Mouse (Mus musculus) limb, embryonic 12.5 days (tissue): ENCODE data around the gene Ano6. TPM values are rescaled to one million over a fixed set of nuclear protein-coding genes. Genes with fewer than 3 reads are reported as not detected.
A peak's percentile ranks its signal among the peaks of the same experiment; 100 is the strongest.

Experiments
- ATAC-seq: fragments of 200-750 bp; cut with Nextera tagmentation; 2 replicates; pipeline ENCODE4 v1.8.0; 2017; ENCODE audit warnings: low read depth, moderate TSS enrichment; ENCODE audit not compliant: insufficient number of reproducible peaks, insufficient read depth, low FRiP score, low TSS enrichment
- H3K27ac ChIP-seq: fragments of 300-500 bp; sonication (generic); 2 replicates; pipeline ENCODE4 v1.5.1; 2016; ENCODE audit warnings: mild to moderate bottlenecking, moderate library complexity
- H3K27me3 ChIP-seq: fragments of 300-500 bp; sonication (generic); 2 replicates; pipeline ENCODE4 v1.6.1; 2016; ENCODE audit warnings: mild to moderate bottlenecking, moderate library complexity
- H3K36me3 ChIP-seq: fragments of 300-500 bp; sonication (generic); 2 replicates; pipeline ENCODE4 v1.6.1; 2016; ENCODE audit warnings: mild to moderate bottlenecking, moderate library complexity
- H3K4me1 ChIP-seq: fragments of 300-500 bp; sonication (generic); replicated peaks from 2 replicates; pipeline ENCODE4 v1.6.1; 2016
- H3K4me2 ChIP-seq: fragments of 300-500 bp; sonication (generic); 2 replicates; pipeline ENCODE4 v1.6.1; 2016; ENCODE audit warnings: mild to moderate bottlenecking, moderate library complexity
- H3K4me3 ChIP-seq: fragments of 300-500 bp; sonication (generic); replicated peaks from 2 replicates; pipeline ENCODE4 v1.5.1; 2016; ENCODE audit warnings: mild to moderate bottlenecking
- H3K9ac ChIP-seq: fragments of 300-500 bp; sonication (generic); replicated peaks from 2 replicates; pipeline ENCODE4 v1.6.1; 2016; ENCODE audit warnings: mild to moderate bottlenecking, moderate library complexity
- H3K9me3 ChIP-seq: fragments of 300-500 bp; sonication (generic); 2 replicates; pipeline ENCODE4 v1.6.1; 2016; ENCODE audit warnings: mild to moderate bottlenecking, moderate library complexity
- WGBS: fragments of 180-500 bp; shearing (Covaris S2); methylation state at CpG from one replicate; pipeline ENCODE4 v1.1.7; 2016; 5-methylcytosine and 5-hydroxymethylcytosine counted together
- polyA plus RNA-seq: library from polyadenylated mRNA; unstranded; fragments of >200 nt; fragmentation: Nextera tagmentation; extraction: Ambion mirVana; gene quantifications from 2 replicates; pipeline ENCODE4 v1.2.1, GENCODE M21; 2016

Gene Ano6
- 47.3 and 51.6 TPM in 2 replicates for polyA plus RNA-seq

DNA sequence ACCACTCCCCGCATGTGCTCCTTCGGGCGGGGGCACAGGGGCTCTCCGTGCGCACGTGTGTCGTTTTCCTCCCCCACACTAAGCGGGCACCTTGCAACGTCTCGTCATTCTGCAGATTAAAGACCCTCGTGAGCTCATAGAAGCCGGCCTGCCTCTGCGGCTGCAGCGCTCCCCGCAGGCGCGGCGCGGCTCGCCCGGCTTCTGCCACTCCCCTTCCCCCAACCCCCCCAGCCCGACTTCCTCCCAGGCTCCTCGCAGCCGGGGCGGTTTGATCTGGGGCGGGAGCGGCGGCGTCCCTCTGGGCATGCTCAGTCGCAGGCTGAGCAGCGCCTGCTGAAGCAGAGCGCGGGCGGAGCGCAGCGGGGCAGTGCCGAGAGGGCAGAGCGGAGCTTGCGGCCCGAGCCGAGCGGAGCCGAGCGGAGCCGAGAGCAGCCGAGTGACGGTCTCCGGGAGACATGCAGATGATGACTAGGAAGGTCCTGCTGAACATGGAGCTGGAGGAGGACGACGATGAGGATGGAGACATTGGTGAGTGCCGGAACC lies at the start of gene Ano6:
TSS of gene Ano6 (plus strand) at position 315 of the 543 bp plus-strand sequence.
- peaks cover 22% of the 10 kb centered on the region for H3K4me1 ChIP-seq
- H3K9me3 ChIP-seq = no peaks in the 10 kb centered on the region
- peak within 1 kb of the TSS; percentile 85 for H3K27ac ChIP-seq
- peak within 1 kb of the TSS; percentile 85 for H3K4me3 ChIP-seq
- peak; percentile 96 for ATAC-seq
- under 1% methylated on average over 51 of the region's 51 CpGs for WGBS
- H3K4me2 ChIP-seq = peak within 1 kb of the TSS; percentile 68
- peak within 1 kb of the TSS; percentile 87 for H3K9ac ChIP-seq
- H3K27me3 ChIP-seq = peaks cover 4% of the 10 kb centered on the region; the same call in 1 of the 2 replicates
- peaks cover 7% of the 10 kb centered on the region; the same call in 1 of the 2 replicates for H3K36me3 ChIP-seq

DNA sequence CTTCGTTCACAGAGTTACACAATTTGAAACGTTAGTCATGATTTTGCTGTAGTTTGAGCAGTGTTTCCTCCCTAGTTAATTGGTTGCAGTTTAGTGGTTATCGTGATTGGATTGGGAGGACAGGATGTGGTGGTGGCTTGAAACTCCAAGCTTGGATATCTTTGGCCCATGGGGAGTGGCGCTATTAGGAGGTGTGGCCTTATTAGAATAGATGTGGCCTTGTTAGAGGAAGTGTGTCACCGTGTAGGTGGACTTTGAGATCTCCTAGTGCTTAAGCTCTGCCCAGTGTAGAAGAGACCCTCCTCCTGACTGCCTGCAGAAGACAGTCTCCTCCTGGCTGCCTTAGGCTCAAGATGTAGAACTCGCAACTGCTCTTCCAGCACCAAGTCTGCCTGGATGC lies 47.7 kb upstream of the Ano6 start:
- no peak overlapping the region for H3K27ac ChIP-seq
- no peaks in the 10 kb centered on the region for H3K27me3 ChIP-seq
- H3K4me3 ChIP-seq = no peak overlapping the region
- no peak for ATAC-seq
- no peaks in the 10 kb centered on the region for H3K4me1 ChIP-seq
- no peak overlapping the region for H3K4me2 ChIP-seq
- H3K9ac ChIP-seq = no peak overlapping the region
- WGBS = 87% methylated on average over 6 of the region's 6 CpGs
- H3K36me3 ChIP-seq = no peaks in the 10 kb centered on the region
- H3K9me3 ChIP-seq = no peaks in the 10 kb centered on the region

DNA sequence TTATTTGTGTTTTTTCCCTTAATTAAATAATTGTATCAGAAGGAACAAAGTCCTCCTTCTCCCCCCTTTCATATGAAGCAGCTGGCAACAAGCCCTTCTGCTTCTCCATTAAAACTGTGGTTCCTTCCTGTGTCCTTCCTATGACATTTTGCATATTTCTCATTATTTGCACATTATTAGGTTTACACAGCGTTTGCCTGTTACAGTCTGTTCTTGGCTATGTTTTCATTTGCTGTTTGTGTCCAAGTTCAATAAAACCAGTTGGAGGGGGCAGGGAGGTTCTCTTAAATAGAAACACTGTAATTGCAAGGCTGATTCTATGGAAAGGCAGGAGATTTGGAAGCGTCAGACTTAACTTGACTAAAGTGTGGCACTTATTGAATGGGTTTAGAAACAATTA lies 46.8 kb upstream of the Ano6 start:
- Histone ChIP-seq H3K4me2 (no peak overlapping the region), H3K36me3 (no peaks in the 10 kb centered on the region), H3K9me3 (no peaks in the 10 kb centered on the region), H3K4me3 (no peak overlapping the region), H3K9ac (no peak overlapping the region), H3K27ac (no peak overlapping the region), H3K4me1 (no peaks in the 10 kb centered on the region), H3K27me3 (no peaks in the 10 kb centered on the region)
- WGBS = 69% methylated on average over 2 of the region's 2 CpGs
- no peak for ATAC-seq

DNA sequence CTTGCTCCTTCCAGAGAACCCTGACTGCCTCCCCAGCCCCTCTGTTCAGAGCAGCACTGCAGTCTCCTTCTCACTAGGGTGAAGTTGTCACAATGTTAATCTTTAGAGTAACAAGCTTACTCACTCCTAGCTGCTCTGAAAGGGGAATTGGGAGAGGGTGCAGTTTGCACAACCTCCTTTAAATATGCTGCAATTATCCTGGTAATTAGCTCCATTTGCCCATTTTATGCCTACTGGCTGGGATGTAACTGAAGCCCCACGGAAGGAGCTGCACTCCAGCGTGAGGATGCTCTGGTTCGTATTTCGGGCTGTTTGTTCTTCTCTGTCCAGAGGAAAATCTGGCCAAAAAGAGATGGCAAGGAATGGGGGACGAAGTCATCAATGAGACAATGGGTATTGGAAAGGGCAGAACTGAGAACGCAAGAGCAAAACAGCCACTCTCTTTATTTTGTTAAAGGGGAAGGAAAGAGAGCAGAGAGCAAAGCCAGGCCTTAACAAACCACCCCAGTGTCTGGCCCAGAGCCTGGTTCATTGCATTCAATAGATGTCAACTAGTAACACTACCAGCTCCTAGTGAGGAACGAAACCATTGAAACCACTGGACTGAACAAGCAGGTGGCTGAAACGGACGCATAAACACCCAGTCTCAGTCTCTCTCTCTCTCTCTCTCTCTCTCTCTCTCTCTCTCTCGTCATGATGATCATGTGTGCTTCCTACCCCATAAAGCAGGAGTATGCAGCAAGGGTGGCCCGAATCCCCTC lies 45.1 kb upstream of the Ano6 start:
- WGBS = 62% methylated on average over 11 of the region's 11 CpGs
- H3K27ac ChIP-seq = no peak overlapping the region
- ATAC-seq = no peak
- no peaks in the 10 kb centered on the region for H3K9me3 ChIP-seq
- H3K36me3 ChIP-seq = no peaks in the 10 kb centered on the region
- no peak overlapping the region for H3K9ac ChIP-seq
- H3K4me1 ChIP-seq = no peaks in the 10 kb centered on the region
- no peaks in the 10 kb centered on the region for H3K27me3 ChIP-seq
- H3K4me3 ChIP-seq = no peak overlapping the region
- H3K4me2 ChIP-seq = no peak overlapping the region

DNA sequence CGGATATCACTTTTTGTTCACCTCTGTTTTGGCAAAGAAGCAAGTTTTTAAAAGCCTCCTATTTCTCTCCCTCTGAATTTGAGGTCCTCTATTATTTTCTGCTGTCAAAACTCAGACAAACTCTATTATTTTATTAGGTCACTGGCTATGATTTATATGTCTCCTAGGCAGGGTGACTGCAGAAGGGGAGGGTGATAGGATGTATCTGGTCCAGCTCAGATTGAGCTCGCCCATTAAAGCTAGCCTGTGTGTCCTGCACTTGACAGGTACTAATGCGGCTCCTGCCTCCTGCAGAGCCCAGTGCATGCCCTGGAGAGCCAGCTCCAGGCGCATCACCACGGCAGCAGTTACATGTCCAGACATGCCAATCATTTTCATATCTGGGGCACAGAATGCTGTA lies 44.1 kb upstream of the Ano6 start:
- no peak overlapping the region for H3K4me2 ChIP-seq
- H3K9me3 ChIP-seq = no peaks in the 10 kb centered on the region
- no peaks in the 10 kb centered on the region for H3K27me3 ChIP-seq
- no peak overlapping the region for H3K4me3 ChIP-seq
- H3K9ac ChIP-seq = no peak overlapping the region
- no peaks in the 10 kb centered on the region for H3K4me1 ChIP-seq
- no peak overlapping the region for H3K27ac ChIP-seq
- no peak for ATAC-seq
- 58% methylated on average over 5 of the region's 5 CpGs for WGBS
- no peaks in the 10 kb centered on the region for H3K36me3 ChIP-seq

DNA sequence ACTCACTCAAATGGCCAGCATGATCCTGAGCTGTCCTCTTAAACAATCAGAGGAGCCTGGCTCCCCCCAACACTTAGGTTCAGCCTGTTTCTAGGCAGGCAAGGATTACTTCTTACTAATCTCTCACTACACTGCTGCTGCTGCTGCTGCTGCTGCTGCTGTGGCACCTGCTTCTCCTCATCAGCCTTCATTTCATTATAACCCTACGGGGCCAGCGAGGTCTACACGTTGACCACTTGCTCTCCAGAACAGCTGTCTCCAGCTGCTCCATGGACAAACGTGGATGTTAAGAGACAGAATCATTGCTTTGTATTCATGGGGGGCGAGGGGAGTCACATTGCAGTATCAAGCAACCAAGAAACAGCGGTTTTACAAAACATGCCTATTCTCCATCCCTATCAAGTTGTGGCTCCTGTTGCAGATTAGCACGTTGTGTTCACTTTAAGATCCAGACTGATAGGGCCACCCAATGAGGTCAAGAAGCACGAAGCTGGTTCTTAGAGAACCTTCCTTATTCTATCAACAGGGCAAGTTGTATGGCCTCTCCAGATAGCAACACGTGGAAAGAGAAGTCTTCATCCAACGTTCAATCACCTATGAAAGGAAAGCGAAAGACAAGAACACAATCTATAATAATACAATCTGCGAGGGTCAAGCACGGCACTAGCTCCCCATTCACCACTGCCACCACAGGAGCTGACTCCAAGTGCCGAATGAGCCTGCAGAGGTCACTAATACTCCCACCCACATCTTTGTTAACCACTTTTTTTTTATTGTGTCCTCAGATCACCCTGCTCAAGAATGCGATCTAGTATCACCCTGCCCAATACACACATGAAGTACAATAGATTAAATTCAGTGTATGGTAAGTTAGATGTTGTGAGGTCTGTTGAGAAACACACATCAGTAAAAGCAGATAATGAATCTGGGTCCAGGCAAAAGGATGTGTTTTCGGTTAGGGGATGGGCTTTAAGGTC lies 43.4 kb upstream of the Ano6 start:
- no peak overlapping the region for H3K4me3 ChIP-seq
- H3K4me1 ChIP-seq = no peaks in the 10 kb centered on the region
- H3K27ac ChIP-seq = no peak overlapping the region
- peak; percentile 26; the same call in 1 of the 2 replicates for ATAC-seq
- no peaks in the 10 kb centered on the region for H3K36me3 ChIP-seq
- H3K27me3 ChIP-seq = no peaks in the 10 kb centered on the region
- H3K9ac ChIP-seq = no peak overlapping the region
- H3K9me3 ChIP-seq = no peaks in the 10 kb centered on the region
- 87% methylated on average over 16 of the region's 16 CpGs for WGBS
- no peak overlapping the region for H3K4me2 ChIP-seq

DNA sequence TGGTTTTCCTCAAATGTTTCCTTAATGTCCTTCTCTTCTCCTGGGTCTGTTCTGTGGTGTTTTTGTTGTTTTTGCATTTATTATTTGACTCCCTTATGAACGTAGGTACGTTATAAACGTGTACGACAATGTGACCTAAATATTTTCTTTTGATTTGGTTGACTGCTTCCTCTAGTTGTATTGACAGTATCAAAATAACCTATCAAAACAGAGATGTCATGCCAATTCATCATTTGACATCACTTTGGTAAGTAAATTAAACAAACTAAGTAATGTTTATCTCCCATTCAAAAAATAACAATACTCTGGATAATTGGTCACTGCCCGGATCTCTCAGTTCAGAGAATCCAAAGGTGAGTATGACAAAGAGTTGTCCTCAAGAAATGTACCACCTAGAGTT lies 41.4 kb upstream of the Ano6 start:
- no peak overlapping the region for H3K4me3 ChIP-seq
- H3K4me2 ChIP-seq = no peak overlapping the region
- no peak overlapping the region for H3K9ac ChIP-seq
- no peaks in the 10 kb centered on the region for H3K9me3 ChIP-seq
- no peaks in the 10 kb centered on the region for H3K4me1 ChIP-seq
- WGBS = 92% methylated on average over 5 of the region's 5 CpGs
- no peaks in the 10 kb centered on the region for H3K27me3 ChIP-seq
- no peaks in the 10 kb centered on the region for H3K36me3 ChIP-seq
- ATAC-seq = no peak
- H3K27ac ChIP-seq = no peak overlapping the region

DNA sequence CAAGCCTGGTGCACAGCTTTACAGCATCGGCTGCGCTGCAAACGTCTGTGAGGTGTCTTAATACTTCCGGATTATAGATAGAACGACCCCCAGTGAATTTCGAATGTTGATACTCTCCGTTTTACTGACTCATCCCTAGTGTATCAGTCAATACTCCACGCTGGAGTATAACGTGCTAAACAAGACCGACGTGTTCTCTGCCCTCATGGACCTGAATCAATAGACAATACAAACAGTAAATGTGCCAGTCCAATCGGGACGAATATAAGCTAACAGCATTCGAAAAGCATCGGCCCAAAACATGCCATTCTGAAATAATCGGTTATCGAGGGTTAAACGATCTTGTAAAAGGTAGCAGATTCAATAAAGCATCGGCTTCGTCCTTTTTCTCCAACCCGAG lies 40.6 kb upstream of the Ano6 start:
- Histone ChIP-seq H3K9ac (no peak overlapping the region), H3K36me3 (no peaks in the 10 kb centered on the region), H3K9me3 (no peaks in the 10 kb centered on the region), H3K27ac (no peak overlapping the region), H3K4me1 (no peaks in the 10 kb centered on the region), H3K4me3 (no peak overlapping the region), H3K27me3 (no peaks in the 10 kb centered on the region), H3K4me2 (no peak overlapping the region)
- no peak for ATAC-seq
- 88% methylated on average over 21 of the region's 21 CpGs for WGBS

DNA sequence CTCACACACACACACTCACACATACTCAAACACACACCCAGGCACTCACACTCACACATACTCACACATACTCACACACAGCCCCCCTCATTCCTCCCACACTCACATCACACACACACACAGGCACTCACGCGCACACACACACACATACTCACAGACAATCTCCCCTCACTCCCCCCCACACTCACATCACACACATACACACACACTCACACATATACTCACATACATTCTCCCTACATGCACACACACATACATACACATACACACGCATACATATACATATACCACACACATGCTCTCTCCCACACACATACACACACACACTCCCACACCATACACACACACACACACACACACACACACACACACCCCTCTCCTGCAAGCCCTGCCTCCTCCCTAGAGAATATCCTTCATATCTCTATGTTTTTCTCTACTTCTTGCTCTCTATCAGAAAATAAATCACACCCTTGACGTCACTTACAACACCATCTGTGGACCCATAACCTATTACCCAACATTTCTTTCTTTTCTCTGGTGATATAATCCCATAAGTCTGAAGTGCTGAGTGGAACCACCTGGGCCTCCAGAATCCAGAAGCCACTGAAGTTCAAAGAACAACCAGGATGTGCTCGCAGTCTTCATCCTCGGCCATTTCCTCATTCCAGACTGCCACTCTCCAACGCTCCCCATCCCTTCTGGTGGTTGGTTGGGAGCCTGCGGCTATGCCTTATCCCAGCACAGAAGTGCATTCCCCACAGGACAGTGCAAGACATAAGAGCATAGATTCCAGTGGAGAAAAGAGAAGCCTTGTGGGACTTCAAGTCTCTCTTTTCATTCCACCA lies 38.6 kb upstream of the Ano6 start:
- no peak overlapping the region for H3K27ac ChIP-seq
- no peak for ATAC-seq
- H3K9ac ChIP-seq = no peak overlapping the region
- no peak overlapping the region for H3K4me2 ChIP-seq
- H3K36me3 ChIP-seq = no peaks in the 10 kb centered on the region
- H3K27me3 ChIP-seq = no peaks in the 10 kb centered on the region
- no peak overlapping the region for H3K4me3 ChIP-seq
- WGBS = 71% methylated on average over 8 of the region's 8 CpGs
- no peaks in the 10 kb centered on the region for H3K9me3 ChIP-seq
- no peaks in the 10 kb centered on the region for H3K4me1 ChIP-seq

DNA sequence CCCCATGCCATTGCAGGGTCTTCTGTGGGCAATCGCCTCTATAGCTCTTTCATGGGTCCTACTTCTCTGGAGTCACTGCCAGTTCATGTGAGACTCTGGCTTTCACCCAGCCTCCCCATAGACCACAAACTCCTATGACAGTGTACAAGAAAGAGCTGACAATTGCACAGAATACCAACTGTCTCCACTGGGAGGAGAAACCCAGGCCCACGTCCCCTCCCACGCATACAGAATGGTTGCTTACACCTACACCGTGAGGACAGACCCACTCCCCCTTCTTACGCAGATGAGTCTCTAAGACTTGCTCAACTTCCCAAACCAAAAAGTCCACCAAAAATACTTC lies 38.0 kb upstream of the Ano6 start:
- H3K36me3 ChIP-seq = no peaks in the 10 kb centered on the region
- H3K27ac ChIP-seq = no peak overlapping the region
- H3K4me3 ChIP-seq = no peak overlapping the region
- H3K4me1 ChIP-seq = no peaks in the 10 kb centered on the region
- H3K9me3 ChIP-seq = no peaks in the 10 kb centered on the region
- 84% methylated on average over 5 of the region's 5 CpGs for WGBS
- no peak overlapping the region for H3K9ac ChIP-seq
- H3K4me2 ChIP-seq = no peak overlapping the region
- no peak for ATAC-seq
- no peaks in the 10 kb centered on the region for H3K27me3 ChIP-seq
